ENCODE assay signal across 8 mouse cellular contexts in the genomic region with DNA sequence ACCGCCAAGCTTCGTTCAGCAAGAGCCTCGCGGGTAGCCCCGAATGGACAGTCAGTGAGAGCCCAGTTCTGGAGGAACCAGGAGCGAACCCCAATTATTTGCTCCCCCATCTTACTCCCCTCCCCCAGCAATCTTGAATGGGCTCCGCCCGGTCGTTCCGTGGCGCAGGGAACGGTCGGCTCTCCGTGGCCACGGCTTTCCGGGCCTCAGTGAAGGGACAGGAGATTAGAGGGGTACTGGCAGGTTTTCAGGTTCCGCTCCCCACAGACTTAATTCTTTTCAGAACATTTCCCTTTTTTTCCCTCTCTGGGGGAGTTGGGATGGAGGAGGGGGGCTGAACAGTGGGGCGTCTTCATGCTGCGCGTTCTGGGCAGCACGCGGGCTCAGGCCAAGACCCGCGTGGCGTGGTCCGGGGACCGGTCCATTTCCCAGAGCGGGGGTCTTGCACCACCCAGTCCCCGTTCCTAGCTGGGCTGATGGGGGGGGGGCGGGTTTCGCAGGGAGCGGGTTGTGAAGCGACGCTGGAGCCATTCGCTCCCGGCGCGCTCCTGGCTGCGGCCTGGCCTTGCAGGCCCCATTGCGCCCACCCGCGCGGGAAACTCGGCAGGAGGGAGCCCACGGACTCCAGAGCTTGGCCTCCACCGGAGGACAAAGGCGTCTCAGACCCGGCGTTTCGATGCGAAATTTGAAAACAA. TPM values are rescaled to one million over a fixed set of nuclear protein-coding genes. Genes with fewer than 3 reads are reported as not detected.
A peak's percentile ranks its signal among the peaks of the same experiment; 100 is the strongest.
DNase-seq lines count a peak whose midpoint lies in the region; ATAC-seq and TF ChIP-seq lines count a peak whose summit lies in the region.

No protein-coding gene starts in this region.

- peak overlapping the region; percentile 92 for H3K27ac ChIP-seq in bone marrow macrophage, adult 2 months (ENCODE audit: insufficient read depth, low read depth, low read length)
- H3K27ac ChIP-seq in forebrain, embryonic 11.5 days (ENCODE audit: low read depth, low read length) = peak overlapping the region; percentile 99
- H3K27ac ChIP-seq in intestine, embryonic 15.5 days = peak overlapping the region; percentile 73
- peak overlapping the region; percentile 91 for H3K27ac ChIP-seq in lung, postnatal 0 days (ENCODE audit: low read length)
- peak overlapping the region; percentile 82 for H3K27ac ChIP-seq in small intestine, adult 2 months (ENCODE audit: insufficient read depth, low read depth, low read length)

- under 1% methylated on average over 46 of the region's 51 CpGs for WGBS in forebrain, embryonic 11.5 days
- under 1% methylated on average over 51 of the region's 51 CpGs for WGBS in intestine, embryonic 15.5 days
- under 1% methylated on average over 51 of the region's 51 CpGs for WGBS in lung, postnatal 0 days
- WGBS in small intestine, adult 2 months = under 1% methylated on average over 51 of the region's 51 CpGs

- H3K4me2 ChIP-seq in forebrain, embryonic 11.5 days (ENCODE audit: low read depth, low read length, severe bottlenecking) = peak overlapping the region; percentile 78
- peak overlapping the region; percentile 97 for H3K4me2 ChIP-seq in intestine, embryonic 15.5 days (replicated peaks)
- peak overlapping the region; percentile 98 for H3K4me2 ChIP-seq in lung, postnatal 0 days (replicated peaks; ENCODE audit: low read depth, low read length)

- no peak for TF ChIP-seq EP300 in lung, postnatal 0 days (IDR thresholded peaks at IDR 0.05)

- DNase-seq in layer of hippocampus, postnatal 25 days (ENCODE audit: extremely low spot score in 1 of 2, low spot score in 1 of 2) = peak; percentile 49 to 65
- no peak for DNase-seq in layer of hippocampus, adult 9-10 months (ENCODE audit: low spot score)
- peak; percentile 89 for DNase-seq in forebrain, embryonic 11.5 days (ENCODE audit: low spot score)
- DNase-seq in lung, postnatal 0 days (ENCODE audit: low spot score) = peak; percentile 38

- no peaks in the 10 kb centered on the region for H3K27me3 ChIP-seq in forebrain, embryonic 11.5 days (ENCODE audit: control insufficient read depth, insufficient read depth, low read length)
- no peaks in the 10 kb centered on the region for H3K27me3 ChIP-seq in intestine, embryonic 15.5 days (replicated peaks)
- no peaks in the 10 kb centered on the region for H3K27me3 ChIP-seq in lung, postnatal 0 days (replicated peaks; ENCODE audit: insufficient read depth, low read length)
- no peaks in the 10 kb centered on the region for H3K27me3 ChIP-seq in small intestine, adult 2 months (ENCODE audit: control insufficient read depth, insufficient read depth, low read length)

- H3K36me3 ChIP-seq in forebrain, embryonic 11.5 days (ENCODE audit: control insufficient read depth, insufficient read depth, low read length) = no peaks in the 10 kb centered on the region
- no peaks in the 10 kb centered on the region for H3K36me3 ChIP-seq in intestine, embryonic 15.5 days
- no peaks in the 10 kb centered on the region for H3K36me3 ChIP-seq in lung, postnatal 0 days (ENCODE audit: insufficient read depth, low read length)
- H3K36me3 ChIP-seq in small intestine, adult 2 months (ENCODE audit: control insufficient read depth, insufficient read depth, low read length) = no peaks in the 10 kb centered on the region

- TF ChIP-seq CTCF in bone marrow macrophage, adult 2 months (IDR thresholded peaks at IDR 0.05; ENCODE audit: low read depth, low read length) = 0 out of 2 replicates have a peak, but pooled peaks have one; percentile 21
- TF ChIP-seq CTCF in lung, postnatal 0 days (IDR thresholded peaks at IDR 0.05) = no peak
- peak; percentile 13; the same call in 1 of the 2 replicates for TF ChIP-seq CTCF in small intestine, adult 2 months (IDR thresholded peaks at IDR 0.05; ENCODE audit: extremely low read depth, insufficient read length, insufficient replicate concordance, low read depth, low read length)

- TF ChIP-seq POLR2A in bone marrow macrophage, adult 2 months (IDR thresholded peaks at IDR 0.05; ENCODE audit: borderline replicate concordance, low read depth, low read length) = no peak
- TF ChIP-seq POLR2A in small intestine, adult 2 months (IDR thresholded peaks at IDR 0.05; ENCODE audit: low read depth, low read length) = peak; percentile 10; the same call in 1 of the 2 replicates

- H3K9me3 ChIP-seq in forebrain, embryonic 11.5 days (ENCODE audit: control insufficient read depth, low read length) = no peaks in the 10 kb centered on the region
- no peaks in the 10 kb centered on the region for H3K9me3 ChIP-seq in intestine, embryonic 15.5 days
- no peaks in the 10 kb centered on the region for H3K9me3 ChIP-seq in lung, postnatal 0 days (ENCODE audit: low read length)

- peak overlapping the region; percentile 100 for H3K9ac ChIP-seq in forebrain, embryonic 11.5 days (ENCODE audit: low read length)
- H3K9ac ChIP-seq in intestine, embryonic 15.5 days = peak overlapping the region; percentile 97
- H3K9ac ChIP-seq in lung, postnatal 0 days (replicated peaks; ENCODE audit: low read depth) = peak overlapping the region; percentile 99

- no peak for ATAC-seq in forebrain, embryonic 11.5 days (replicated peaks; ENCODE audit: low FRiP score)
- ATAC-seq in intestine, embryonic 15.5 days = no peak
- no peak for ATAC-seq in lung, postnatal 0 days
- ATAC-seq in monocyte, adult 5-6 weeks (replicated peaks; ENCODE audit: insufficient number of reproducible peaks, low FRiP score, low TSS enrichment, poor library complexity, severe bottlenecking) = no peak

- peak overlapping the region; percentile 87 for H3K4me3 ChIP-seq in bone marrow macrophage, adult 2 months (ENCODE audit: insufficient read depth, low read length)
- H3K4me3 ChIP-seq in forebrain, embryonic 11.5 days (ENCODE audit: low read depth, low read length) = peak overlapping the region; percentile 96
- H3K4me3 ChIP-seq in intestine, embryonic 15.5 days (replicated peaks) = peak overlapping the region; percentile 59
- H3K4me3 ChIP-seq in lung, postnatal 0 days (ENCODE audit: low read depth, low read length) = peak overlapping the region; percentile 75
- peak overlapping the region; percentile 80 for H3K4me3 ChIP-seq in small intestine, adult 2 months (ENCODE audit: low read depth, low read length)

- peaks cover 13% of the 10 kb centered on the region for H3K4me1 ChIP-seq in bone marrow macrophage, adult 2 months (ENCODE audit: control insufficient read depth, insufficient read depth, low read length)
- H3K4me1 ChIP-seq in forebrain, embryonic 11.5 days (replicated peaks; ENCODE audit: control insufficient read depth, insufficient read depth, low read length) = peaks cover 12% of the 10 kb centered on the region
- H3K4me1 ChIP-seq in intestine, embryonic 15.5 days (replicated peaks) = peaks cover 21% of the 10 kb centered on the region
- peaks cover 10% of the 10 kb centered on the region for H3K4me1 ChIP-seq in lung, postnatal 0 days (ENCODE audit: insufficient read depth, low read depth, low read length)
- peaks cover 12% of the 10 kb centered on the region for H3K4me1 ChIP-seq in small intestine, adult 2 months (ENCODE audit: control insufficient read depth, insufficient read depth, insufficient read length, low read length)

RNA-seq across cellular contexts. Expression of gene Bahcc1, which starts 0.8 kb away (rescaled TPM):
- 10 to 100 TPM; 17.7 to 22.6 TPM for total RNA-seq in layer of hippocampus, postnatal 25 days (2021)
- 5.2 and 5.7 TPM in 2 replicates for polyA plus RNA-seq in bone marrow macrophage, adult 2 months (2012; ENCODE audit: insufficient read depth, insufficient read length, missing spikeins)
- 25.2 and 30.3 TPM in 2 replicates for polyA plus RNA-seq in forebrain, embryonic 11.5 days (2014; fragmentation: Nextera tagmentation; extraction: Ambion mirVana)
- polyA plus RNA-seq in intestine, embryonic 15.5 days (2015; fragmentation: Nextera tagmentation; extraction: Ambion mirVana) = 5.8 and 7.1 TPM in 2 replicates
- 5.9 and 6.6 TPM in 2 replicates for polyA plus RNA-seq in lung, postnatal 0 days (2015; fragmentation: Nextera tagmentation; extraction: Ambion mirVana)
- 7.0 and 15.4 TPM in 2 replicates for polyA plus RNA-seq in small intestine, adult 2 months (2012; rRNA removed)
- total RNA-seq in monocyte, adult 5-6 weeks (2017) = 0.68 to 0.85 TPM (median 0.76 TPM) in 3 replicates
